Comparison of ENCODE assay signal across 9 mouse cellular contexts in genomic region chr8:3358060-3358459, GRCm38 (mm10). TPM values are rescaled to one million over a fixed set of nuclear protein-coding genes. Genes with fewer than 3 reads are reported as not detected.
DNase-seq lines count a peak whose midpoint lies in the region; ATAC-seq and TF ChIP-seq lines count a peak whose summit lies in the region.
"Had no signal": no experiment of that assay in that cellular context is flagged by ENCODE, and none has a peak within 500 bp of the region (broad histone marks: within the 10 kb centered on the region; RNA-seq: fewer than 3 reads in every experiment).

No protein-coding gene starts in this region.

- H3K27ac ChIP-seq in forebrain, embryonic 10.5 days = no peak overlapping the region
- no peak overlapping the region for H3K27ac ChIP-seq in forebrain, embryonic 15.5 days (replicated peaks)
- H3K27ac ChIP-seq in kidney, adult 2 months (ENCODE audit: insufficient read depth, low read depth, low read length) = no peak overlapping the region
- no peak overlapping the region for H3K27ac ChIP-seq in limb, embryonic 11.5 days (replicated peaks; ENCODE audit: low read depth, low read length)
- H3K27ac ChIP-seq in neural tube, embryonic 13.5 days (replicated peaks) = no peak overlapping the region

- H3K9ac ChIP-seq in forebrain, embryonic 15.5 days (replicated peaks) = no peak overlapping the region
- no peak overlapping the region for H3K9ac ChIP-seq in limb, embryonic 11.5 days (ENCODE audit: low read length)
- no peak overlapping the region for H3K9ac ChIP-seq in neural tube, embryonic 13.5 days

- 8% methylated on average over 4 of the region's 4 CpGs for WGBS in forebrain, embryonic 10.5 days
- 2% methylated on average over 4 of the region's 4 CpGs for WGBS in forebrain, embryonic 15.5 days
- 8% methylated on average over 4 of the region's 4 CpGs for WGBS in kidney, adult 2 months
- 8% methylated on average over 4 of the region's 4 CpGs for WGBS in limb, embryonic 11.5 days
- 5% methylated on average over 4 of the region's 4 CpGs for WGBS in neural tube, embryonic 13.5 days

- H3K4me2 ChIP-seq in forebrain, embryonic 15.5 days (replicated peaks) = no peak overlapping the region
- H3K4me2 ChIP-seq in limb, embryonic 11.5 days (ENCODE audit: low read depth, severe bottlenecking) = no peak overlapping the region
- no peak overlapping the region for H3K4me2 ChIP-seq in neural tube, embryonic 13.5 days

- TF ChIP-seq POLR2A in kidney, adult 2 months (IDR thresholded peaks at IDR 0.05; ENCODE audit: low read depth, low read length) = no peak

- TF ChIP-seq CTCF in kidney, adult 2 months (conservative IDR thresholded peaks at IDR 0.05; ENCODE audit: insufficient read depth, insufficient read length, low read depth, low read length) = peak; percentile 84

- H3K36me3 ChIP-seq in forebrain, embryonic 10.5 days (replicated peaks) = no peaks in the 10 kb centered on the region
- no peaks in the 10 kb centered on the region for H3K36me3 ChIP-seq in forebrain, embryonic 15.5 days
- no peaks in the 10 kb centered on the region for H3K36me3 ChIP-seq in kidney, adult 2 months (ENCODE audit: control insufficient read depth, insufficient read depth, low read length)
- no peaks in the 10 kb centered on the region for H3K36me3 ChIP-seq in limb, embryonic 11.5 days (ENCODE audit: control insufficient read depth, insufficient read depth, low read length)
- H3K36me3 ChIP-seq in neural tube, embryonic 13.5 days = no peaks in the 10 kb centered on the region

- no peaks in the 10 kb centered on the region for H3K4me1 ChIP-seq in forebrain, embryonic 10.5 days
- H3K4me1 ChIP-seq in forebrain, embryonic 15.5 days = no peaks in the 10 kb centered on the region
- peaks cover 3% of the 10 kb centered on the region; the same call in 1 of the 2 replicates for H3K4me1 ChIP-seq in kidney, adult 2 months (ENCODE audit: control insufficient read depth, insufficient read depth, low read length)
- no peaks in the 10 kb centered on the region for H3K4me1 ChIP-seq in limb, embryonic 11.5 days (ENCODE audit: control insufficient read depth, insufficient read depth, low read length)
- H3K4me1 ChIP-seq in neural tube, embryonic 13.5 days (replicated peaks) = no peaks in the 10 kb centered on the region

- no peak for ATAC-seq in forebrain, embryonic 15.5 days (replicated peaks)
- ATAC-seq in cerebellum, adult (ENCODE audit: insufficient number of reproducible peaks, low FRiP score, low TSS enrichment) = 0 out of 2 replicates have a peak, but pooled peaks have one; percentile 49
- ATAC-seq in limb, embryonic 11.5 days (ENCODE audit: insufficient number of reproducible peaks, low FRiP score, low TSS enrichment, low read depth) = no peak
- ATAC-seq in neural tube, embryonic 13.5 days (ENCODE audit: low read depth) = 0 out of 2 replicates have a peak, but pooled peaks have one; percentile 43

- peaks cover 5% of the 10 kb centered on the region; the same call in 1 of the 2 replicates for H3K9me3 ChIP-seq in forebrain, embryonic 10.5 days
- H3K9me3 ChIP-seq in forebrain, embryonic 15.5 days = no peaks in the 10 kb centered on the region
- no peaks in the 10 kb centered on the region for H3K9me3 ChIP-seq in limb, embryonic 11.5 days (ENCODE audit: control insufficient read depth, low read length)
- H3K9me3 ChIP-seq in neural tube, embryonic 13.5 days = no peaks in the 10 kb centered on the region
- H3K9me3 ChIP-seq: megakaryocyte, embryonic 14.5 days had no signal

- no peaks in the 10 kb centered on the region for H3K27me3 ChIP-seq in forebrain, embryonic 10.5 days (ENCODE audit: poor library complexity, severe bottlenecking)
- no peaks in the 10 kb centered on the region for H3K27me3 ChIP-seq in forebrain, embryonic 15.5 days
- H3K27me3 ChIP-seq in kidney, adult 2 months (replicated peaks; ENCODE audit: control insufficient read depth, insufficient read depth, low read length) = no peaks in the 10 kb centered on the region
- H3K27me3 ChIP-seq in limb, embryonic 11.5 days (ENCODE audit: control insufficient read depth, insufficient read depth, low read length) = no peaks in the 10 kb centered on the region
- H3K27me3 ChIP-seq in neural tube, embryonic 13.5 days = no peaks in the 10 kb centered on the region
- H3K27me3 ChIP-seq: megakaryocyte, embryonic 14.5 days had no signal

- H3K4me3 ChIP-seq in forebrain, embryonic 10.5 days = no peak overlapping the region
- no peak overlapping the region for H3K4me3 ChIP-seq in forebrain, embryonic 15.5 days
- no peak overlapping the region for H3K4me3 ChIP-seq in kidney, adult 2 months (ENCODE audit: insufficient read depth, low read depth, low read length)
- H3K4me3 ChIP-seq in limb, embryonic 11.5 days (ENCODE audit: low read depth, low read length) = no peak overlapping the region
- no peak overlapping the region for H3K4me3 ChIP-seq in neural tube, embryonic 13.5 days
- H3K4me3 ChIP-seq: megakaryocyte, embryonic 14.5 days had no signal

- DNase-seq in forebrain, embryonic 10.5 days (ENCODE audit: extremely low spot score, low spot score) = peak; percentile 77
- peak; percentile 79 for DNase-seq in forelimb bud, embryonic 11.5 days (ENCODE audit: low read depth, low spot score)
- peak; percentile 80 for DNase-seq in kidney, adult 2 months
- DNase-seq in limb, embryonic 11.5 days (ENCODE audit: low spot score) = peak; percentile 89
- DNase-seq in telencephalon, adult 2 months (ENCODE audit: low read depth, low spot score) = peak; percentile 19

RNA-seq across cellular contexts. Expression of gene A430078G23Rik, which starts 4.8 kb away (rescaled TPM):
- polyA plus RNA-seq in forebrain, embryonic 10.5 days (2016; fragmentation: Nextera tagmentation; extraction: Ambion mirVana) = not detected in 2 replicates
- polyA plus RNA-seq in forebrain, embryonic 15.5 days (2015; fragmentation: Nextera tagmentation; extraction: Ambion mirVana) = 0.11 and 0.15 TPM in 2 replicates
- polyA plus RNA-seq in kidney, adult 2 months (2012; rRNA removed) = 0.12 and 1.1 TPM in 2 replicates
- polyA plus RNA-seq in limb, embryonic 11.5 days (2014; fragmentation: Nextera tagmentation; extraction: Ambion mirVana) = not detected in 2 replicates
- polyA plus RNA-seq in neural tube, embryonic 13.5 days (2015; fragmentation: Nextera tagmentation; extraction: Ambion mirVana) = not detected in 2 replicates

RNA-seq across cellular contexts. Expression of gene Arhgef18, which starts 34.7 kb away (rescaled TPM):
- 9.7 and 11.4 TPM in 2 replicates for polyA plus RNA-seq in forebrain, embryonic 10.5 days (2016; fragmentation: Nextera tagmentation; extraction: Ambion mirVana)
- polyA plus RNA-seq in forebrain, embryonic 15.5 days (2015; fragmentation: Nextera tagmentation; extraction: Ambion mirVana) = 11.5 and 12.7 TPM in 2 replicates
- 37.9 and 38.9 TPM in 2 replicates for polyA plus RNA-seq in kidney, adult 2 months (2012; rRNA removed)
- 8.2 TPM in 2 replicates for polyA plus RNA-seq in limb, embryonic 11.5 days (2014; fragmentation: Nextera tagmentation; extraction: Ambion mirVana)
- 9.2 and 11.0 TPM in 2 replicates for polyA plus RNA-seq in neural tube, embryonic 13.5 days (2015; fragmentation: Nextera tagmentation; extraction: Ambion mirVana)

Comparison
In these comparisons a context has a peak if more than half of its experiments do, and no peak if none do; other contexts are left out.
1. DNase-seq: peak in every context shown above with its lines; median percentile 89 in limb, embryonic 11.5 days; 80 in kidney, adult 2 months; 79 in forelimb bud, embryonic 11.5 days; 77 in forebrain, embryonic 10.5 days; 19 in telencephalon, adult 2 months.
2. ATAC-seq: peak in cerebellum, adult (single experiment) and neural tube, embryonic 13.5 days (single experiment); none in forebrain, embryonic 15.5 days (single experiment) and limb, embryonic 11.5 days (single experiment).